20 mouse cellular contexts compared by ENCODE assay signal in the genomic region with DNA sequence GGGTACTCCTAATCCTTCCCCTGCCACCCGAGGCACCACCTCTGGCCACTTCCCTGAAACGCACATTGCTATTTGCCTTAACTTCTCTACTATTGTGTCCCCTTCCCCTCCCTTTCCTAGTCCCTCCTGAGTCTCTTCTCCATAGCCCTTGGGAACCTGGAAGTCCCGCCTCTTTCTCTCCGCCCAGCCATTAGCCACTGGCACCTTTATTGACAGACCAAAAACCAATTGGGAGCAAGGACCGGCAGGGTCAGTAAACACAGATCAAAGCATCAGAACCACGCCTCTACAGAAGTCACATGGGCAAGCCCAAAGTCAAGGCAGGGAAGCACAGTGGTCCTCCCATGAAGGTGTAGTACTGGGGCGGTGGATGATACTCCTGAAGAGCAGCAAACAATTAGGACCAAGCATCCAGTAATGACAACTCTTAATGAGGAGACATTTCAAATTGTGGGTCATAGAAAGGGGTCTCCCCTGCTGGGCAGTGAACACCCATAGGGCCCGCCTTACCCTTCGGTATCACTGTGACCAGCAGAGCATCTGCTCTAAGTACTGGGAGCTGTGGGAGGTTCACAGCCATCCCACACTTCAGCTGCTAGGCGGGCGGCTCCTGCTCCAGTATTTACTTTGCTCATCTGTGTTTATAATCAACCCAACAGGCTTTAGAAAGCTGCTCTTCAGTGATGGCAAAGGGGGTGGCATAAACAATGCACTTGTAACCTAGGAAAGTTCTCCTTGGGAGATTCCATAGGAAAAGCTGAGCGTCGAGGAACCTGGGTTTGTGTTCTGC.
DNase-seq lines count a peak whose midpoint lies in the region; ATAC-seq and TF ChIP-seq lines count a peak whose summit lies in the region.
"Had no signal": no experiment of that assay in that cellular context is flagged by ENCODE, and none has a peak within 500 bp of the region (broad histone marks: within the 10 kb centered on the region; RNA-seq: fewer than 3 reads in every experiment).

No protein-coding gene starts in this region.

- H3K36me3 ChIP-seq in ES-E14 (ENCODE audit: control insufficient read depth, insufficient read depth, low read length, poor library complexity, severe bottlenecking): no peaks in the 10 kb centered on the region
- H3K36me3 ChIP-seq in limb, embryonic 10.5 days: no peaks in the 10 kb centered on the region
- no peaks in the 10 kb centered on the region for H3K36me3 ChIP-seq in liver, postnatal 0 days (replicated peaks; ENCODE audit: insufficient read depth, low read length)
- H3K36me3 ChIP-seq: heart, embryonic 12.5 days; midbrain, embryonic 13.5 days had no signal

- peaks cover 0 to 3% of the 10 kb centered on the region in 2 experiments; a peak in 1 of 4 replicates for H3K4me1 ChIP-seq in ES-E14 (ENCODE audit: control insufficient read depth in 2 of 2, insufficient read depth in 2 of 2, low read length in 2 of 2, poor library complexity in 1 of 2)
- H3K4me1 ChIP-seq in limb, embryonic 10.5 days: 0 out of 2 replicates have a peak, but pooled peaks cover 2% of the 10 kb centered on the region
- no peaks in the 10 kb centered on the region for H3K4me1 ChIP-seq in liver, postnatal 0 days (ENCODE audit: insufficient read depth)
- H3K4me1 ChIP-seq: heart, embryonic 12.5 days had no signal

- H3K4me3 ChIP-seq in ES-E14 (ENCODE audit: insufficient read depth in 1 of 2, low read depth in 1 of 2, low read length in 2 of 2, poor library complexity in 1 of 2, severe bottlenecking in 1 of 2): 0 out of 4 replicates have a peak overlapping the region, but pooled peaks of 1 of the 2 experiments have one; percentile 24
- no peak overlapping the region for H3K4me3 ChIP-seq in limb, embryonic 10.5 days
- H3K4me3 ChIP-seq in liver, postnatal 0 days (ENCODE audit: low read depth, low read length): no peak overlapping the region
- H3K4me3 ChIP-seq: heart, embryonic 12.5 days; midbrain, embryonic 13.5 days had no signal

- no peak for TF ChIP-seq EP300 in liver, postnatal 0 days (IDR thresholded peaks at IDR 0.05; ENCODE audit: low read depth)

- whole genome bisulfite sequencing in limb, embryonic 10.5 days: 87% methylated on average over 13 of the region's 13 CpGs
- 75% methylated on average over 13 of the region's 13 CpGs for WGBS in liver, postnatal 0 days (ENCODE audit: insufficient replicate concordance)

- TF ChIP-seq CTCF in liver, postnatal 0 days (IDR thresholded peaks at IDR 0.05; ENCODE audit: low read depth): no peak

- in situ Hi-C loops in ES-E14 (cut with MboI; ENCODE audit: low sequenced_read_pairs in 2 of 2, unreplicated experiment in 2 of 2): no loop called here

- DNase-seq in ES-E14 (ENCODE audit: low read depth, low spot score) (peak; percentile 49), ZHBTc4 (ENCODE audit: low read depth, low spot score) (peak; percentile 66)
- peak; percentile 26 for DNase-seq in layer of hippocampus, adult 9-10 months (ENCODE audit: low spot score)
- peak; percentile 48 to 69 for DNase-seq in right cerebral cortex, postnatal 10 days (ENCODE audit: low spot score in 2 of 2)
- DNase-seq in limb, embryonic 10.5 days (ENCODE audit: low spot score): no peak
- no peak for DNase-seq in liver, postnatal 0 days
- no peak for DNase-seq in adrenal gland, postnatal 10 days
- DNase-seq in yolk sac, embryonic 10.5 days (ENCODE audit: low spot score): no peak
- DNase-seq: adrenal gland, adult 2 months; cerebellum, adult 18-20 months; gastrocnemius, postnatal 14 days; kidney, adult 18-20 months; kidney, postnatal 10 days; lung, embryonic 14.5 days had no signal

- no peaks in the 10 kb centered on the region for H3K27me3 ChIP-seq in limb, embryonic 10.5 days (ENCODE audit: low read depth, poor library complexity, severe bottlenecking)
- no peaks in the 10 kb centered on the region for H3K27me3 ChIP-seq in liver, postnatal 0 days (ENCODE audit: insufficient read depth, low read length)
- H3K27me3 ChIP-seq: heart, embryonic 12.5 days; midbrain, embryonic 13.5 days had no signal

- no peak overlapping the region for H3K27ac ChIP-seq in ES-E14 (ENCODE audit: insufficient read depth, low read depth, low read length, poor library complexity, severe bottlenecking)
- no peak overlapping the region for H3K27ac ChIP-seq in limb, embryonic 10.5 days
- no peak overlapping the region for H3K27ac ChIP-seq in liver, postnatal 0 days (ENCODE audit: low read depth)
- H3K27ac ChIP-seq: midbrain, embryonic 13.5 days; stomach, postnatal 0 days had no signal

- no peaks in the 10 kb centered on the region for H3K9me3 ChIP-seq in ES-E14 (ENCODE audit: control insufficient read depth, insufficient read depth, low read depth, low read length)
- H3K9me3 ChIP-seq in limb, embryonic 10.5 days (replicated peaks): no peaks in the 10 kb centered on the region
- no peaks in the 10 kb centered on the region; the same call in 1 of the 2 replicates for H3K9me3 ChIP-seq in liver, postnatal 0 days (ENCODE audit: low read length)
- H3K9me3 ChIP-seq: midbrain, embryonic 13.5 days had no signal

- no peak for ATAC-seq in liver, postnatal 0 days
- ATAC-seq: forebrain, embryonic 16.5 days; hindbrain, embryonic 16.5 days; midbrain, embryonic 13.5 days had no signal

- H3K9ac ChIP-seq in ES-E14 (ENCODE audit: insufficient read depth, low read depth, low read length, poor library complexity, severe bottlenecking): no peak overlapping the region
- H3K9ac ChIP-seq in liver, postnatal 0 days (replicated peaks): no peak overlapping the region
- H3K9ac ChIP-seq: heart, embryonic 12.5 days; lung, embryonic 14.5 days; midbrain, embryonic 13.5 days had no signal

- no peak overlapping the region for H3K4me2 ChIP-seq in liver, postnatal 0 days (ENCODE audit: low read depth, low read length)
- H3K4me2 ChIP-seq: heart, embryonic 12.5 days; liver, embryonic 11.5 days; lung, embryonic 14.5 days; midbrain, embryonic 13.5 days had no signal

TF ChIP-seq in ES-E14, 5 proteins besides CTCF, POLR2A, EP300 and RAD21:
- TF ChIP-seq HCFC1 (IDR thresholded peaks at IDR 0.05; ENCODE audit: borderline replicate concordance, insufficient read depth, low read length) (no peak), ZC3H11A (IDR thresholded peaks at IDR 0.05; ENCODE audit: borderline replicate concordance, low read depth, low read length) (no peak), ZNF384 (IDR thresholded peaks at IDR 0.05; ENCODE audit: low read depth, low read length) (no peak), CHD2 (IDR thresholded peaks at IDR 0.05; ENCODE audit: low read depth, low read length) (no peak; the same call in 1 of the 2 replicates), MAFK (IDR thresholded peaks at IDR 0.05; ENCODE audit: insufficient read depth, low read depth, low read length) (no peak)

Comparison
In these comparisons a context has a peak if more than half of its experiments do, and no peak if none do; other contexts are left out.
1. DNase-seq: peak in ES-E14 (single experiment), ZHBTc4 (single experiment), layer of hippocampus, adult 9-10 months (single experiment) and right cerebral cortex, postnatal 10 days (2 of 2); none in limb, embryonic 10.5 days (single experiment), liver, postnatal 0 days (single experiment), adrenal gland, postnatal 10 days (single experiment) and yolk sac, embryonic 10.5 days (single experiment).